Mouse (Mus musculus) fibroblast of lung, adult 2 months (primary cell): Measurements from ENCODE around the gene Fuom.

ENCODE experiments used
- DNase-seq: peaks from one replicate; pipeline ENCODE4 v3.0.0-alpha.2; 2011; ENCODE audit warnings: low read depth

The Fuom gene

DNA sequence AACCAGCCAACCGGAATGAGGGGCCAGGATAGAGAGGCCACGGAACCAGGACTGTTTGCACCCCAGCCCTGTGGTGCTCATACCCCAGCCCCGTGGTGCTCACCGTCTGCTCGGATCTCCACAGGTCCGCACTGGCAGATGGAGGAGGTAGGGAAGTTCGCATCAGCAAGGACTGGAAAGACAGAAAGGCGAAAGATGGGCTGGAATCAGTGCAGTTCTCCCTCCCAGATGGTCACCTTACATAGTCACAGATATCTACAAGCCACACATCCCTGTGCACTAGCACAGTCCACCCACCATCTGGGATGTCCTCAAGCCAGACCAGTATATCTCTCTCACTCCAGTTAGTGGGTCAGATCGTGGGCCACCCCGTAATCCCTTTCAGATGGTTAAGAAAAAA, 743 bp downstream of the Fuom start:
- no peak for DNase-seq

DNA sequence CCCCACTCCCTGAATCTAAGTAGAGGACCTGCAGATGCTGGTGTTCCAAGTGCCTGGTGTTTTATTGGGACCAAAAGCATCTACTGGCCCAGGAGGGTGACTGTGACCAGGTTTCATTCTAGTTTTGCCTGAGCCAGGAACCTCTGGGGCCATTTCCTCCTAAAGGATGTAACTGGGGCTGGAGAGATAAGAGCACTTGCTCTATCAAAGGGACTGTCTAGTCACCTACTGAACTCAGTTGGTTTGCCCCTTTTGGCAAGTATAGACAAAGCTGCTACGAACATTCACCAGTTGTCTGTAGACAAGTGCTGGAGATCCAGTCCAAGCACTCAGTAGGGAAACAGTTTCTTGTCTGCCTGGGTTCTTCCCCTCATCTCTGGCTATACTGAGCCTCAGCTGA, 3.8 kb downstream of the Fuom start:
- DNase-seq = no peak

DNA sequence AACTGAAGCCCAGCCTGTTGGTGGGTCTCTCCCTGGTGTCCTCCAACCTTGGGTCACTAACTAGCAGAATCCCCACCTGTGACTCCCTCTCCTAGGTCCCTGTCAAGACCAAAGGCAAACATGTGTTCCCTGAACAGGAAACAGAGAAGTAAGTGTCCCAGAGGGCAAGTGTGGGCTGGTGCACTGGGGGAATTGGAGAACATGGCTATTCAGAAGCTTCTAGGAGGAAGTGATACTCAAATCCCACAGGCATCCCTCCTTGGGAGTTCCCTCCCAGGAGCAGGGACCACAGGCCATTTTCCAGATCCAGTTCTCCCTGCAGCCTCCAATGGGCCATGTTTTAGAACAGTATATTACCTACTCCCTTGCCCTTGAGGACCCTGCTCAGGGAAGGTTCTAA, 6.2 kb downstream of the Fuom start:
- no peak for DNase-seq

DNA sequence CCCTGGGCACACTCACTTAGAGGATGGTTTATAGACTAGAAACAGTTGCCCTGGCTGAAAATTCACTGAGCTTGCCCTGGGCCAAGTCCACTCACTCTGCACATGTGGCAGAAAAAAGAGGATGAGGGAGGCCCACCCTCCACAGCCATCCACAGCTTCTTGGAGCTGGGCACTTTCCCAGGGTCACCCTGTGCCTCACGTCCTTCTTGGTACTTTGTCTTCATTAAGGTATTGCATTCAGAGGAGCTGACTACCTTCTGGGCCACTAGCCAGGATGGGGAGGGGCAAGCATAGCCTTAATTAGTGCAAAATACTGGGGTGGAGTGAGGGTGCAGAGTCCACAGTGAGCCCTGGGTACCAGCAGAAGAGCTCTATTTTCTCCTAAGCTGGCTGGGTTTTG, 6.7 kb downstream of the Fuom start:
- no peak for DNase-seq

DNA sequence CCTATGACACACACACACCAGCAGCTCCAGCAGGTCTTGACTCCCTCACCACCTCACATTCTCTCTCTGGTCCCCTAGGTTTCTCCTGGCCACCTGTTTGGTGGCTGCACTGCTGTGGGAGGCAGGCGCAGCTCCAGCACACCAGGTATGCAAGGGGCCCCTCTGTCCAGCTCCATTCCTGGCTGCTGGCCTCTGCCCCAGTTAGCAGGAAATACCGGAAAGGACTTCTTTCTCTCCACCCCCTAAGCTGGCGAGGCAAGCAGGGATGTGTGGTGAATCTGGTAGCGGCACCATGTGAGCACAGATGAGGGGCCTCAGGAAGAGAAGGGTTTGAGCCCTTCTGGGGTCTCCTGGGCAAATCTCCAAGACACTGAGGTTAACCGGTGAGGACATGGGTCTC, 7.3 kb downstream of the Fuom start:
- DNase-seq = no peak

DNA sequence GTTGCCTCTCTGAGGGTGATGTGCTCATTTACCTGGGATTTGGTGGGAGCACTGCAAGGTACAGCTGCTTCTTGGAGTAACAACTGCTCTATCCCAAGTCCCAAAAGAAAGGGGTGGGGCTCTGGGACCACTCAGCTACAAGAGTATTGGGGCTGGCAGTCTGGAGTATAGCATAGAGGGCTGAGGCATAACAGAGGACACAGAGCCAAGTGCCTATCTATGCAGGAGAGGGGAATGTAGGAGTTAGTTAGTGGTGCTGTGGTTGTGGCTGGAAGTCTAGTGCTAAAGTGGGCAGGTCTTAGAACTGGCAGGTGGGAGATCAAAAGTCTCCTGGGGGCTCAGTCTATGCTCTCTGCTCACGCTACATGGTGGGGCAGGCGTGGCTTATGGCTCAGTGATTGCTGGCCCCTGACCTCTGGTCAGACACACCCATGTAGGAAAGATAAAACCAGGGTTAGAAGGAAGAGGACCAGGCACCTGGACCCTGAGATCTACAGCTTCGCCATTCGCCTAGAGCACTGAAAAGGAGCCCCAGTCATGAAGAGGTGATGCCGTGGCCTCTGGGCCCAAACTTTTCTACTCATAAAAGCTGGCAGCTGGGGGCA, 9.2 kb downstream of the Fuom start, which contains the start of gene Prap1:
Gene Prap1 (plus strand): TSS at position 472 of the 605 bp plus-strand sequence.
- DNase-seq = no peak

DNA sequence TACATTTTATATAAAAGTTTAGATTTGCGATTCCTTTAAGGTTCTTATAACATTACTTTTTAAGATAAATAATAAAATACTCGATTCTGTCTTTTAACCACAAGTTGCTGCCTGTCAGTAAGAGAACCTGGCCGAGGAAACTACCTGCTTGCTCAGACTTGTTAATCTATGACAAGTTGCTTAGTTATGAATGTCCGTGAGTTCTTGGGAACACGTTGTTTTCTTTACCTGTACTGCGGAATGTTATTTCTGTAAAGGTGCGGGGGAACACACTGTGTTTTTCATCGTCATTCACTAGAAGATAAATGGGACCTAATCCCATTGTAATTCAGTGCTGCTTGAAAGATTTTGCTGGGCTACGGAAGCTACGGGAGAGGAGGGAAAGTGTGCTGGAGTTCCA, 11.6 kb downstream of the Fuom start:
- no peak for DNase-seq

DNA sequence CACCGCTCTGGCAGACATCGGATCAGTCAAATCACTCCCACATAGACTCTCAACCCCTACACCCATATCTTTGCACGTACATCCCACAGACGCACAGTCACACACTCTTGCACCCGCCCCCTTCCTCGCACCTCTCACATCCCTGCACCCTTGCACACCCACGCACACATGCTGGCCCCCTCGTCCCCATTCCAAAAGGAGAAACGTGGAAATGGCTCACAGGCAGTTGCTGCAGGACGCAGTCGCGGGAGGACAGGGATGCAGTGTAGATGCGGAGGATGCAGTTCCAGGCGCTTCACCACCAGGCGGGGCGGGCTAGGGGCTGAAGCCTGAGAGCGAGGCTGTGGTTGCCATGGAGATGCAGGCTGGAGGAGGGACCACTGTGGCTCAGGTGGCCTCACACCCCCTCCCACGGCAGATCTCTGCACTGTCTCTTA, 20.0 kb downstream of the Fuom start, which contains the start of gene Caly:
Gene Caly (minus strand): TSS at position 307 of the 437 bp plus-strand sequence.
- DNase-seq = no peak

DNA sequence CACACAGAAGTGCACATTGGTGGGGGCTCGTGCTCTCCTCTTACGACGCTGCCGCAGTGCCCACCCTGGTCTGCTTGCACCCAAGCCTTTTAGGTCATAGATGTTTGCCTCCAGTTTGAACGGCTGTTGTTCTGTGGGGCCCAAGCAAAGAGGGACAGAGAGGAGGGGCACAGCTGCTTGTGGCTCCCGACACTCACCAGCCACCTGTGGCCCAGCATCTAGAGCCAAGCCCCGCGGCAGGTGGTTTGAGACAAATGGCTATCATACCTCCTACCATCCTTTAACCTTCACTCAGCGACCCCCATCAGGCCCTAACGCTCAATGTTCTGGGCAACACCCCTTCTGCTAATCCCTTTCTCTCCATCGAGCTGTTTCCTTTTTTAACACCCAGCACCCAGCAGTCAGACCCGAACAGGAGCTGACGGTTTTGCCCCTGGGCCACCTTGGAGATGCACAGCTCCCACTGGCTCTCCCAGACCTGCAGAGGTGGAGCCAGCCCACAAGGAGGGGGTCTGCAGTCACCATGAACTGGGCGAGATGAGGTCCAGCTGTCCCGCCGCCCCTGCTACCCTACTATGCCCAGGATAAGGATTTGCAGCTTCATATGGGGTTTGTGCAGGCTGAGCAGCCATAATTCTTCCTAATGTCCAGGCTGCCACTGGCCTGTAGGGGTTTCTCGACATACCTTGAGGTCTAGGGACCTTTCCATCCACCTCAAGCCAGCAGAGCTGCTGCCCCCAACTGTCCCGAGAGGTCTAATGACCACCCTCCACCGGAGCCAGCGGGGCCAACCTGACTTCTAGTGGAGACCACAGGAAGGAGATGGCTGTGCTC, 20.6 kb downstream of the Fuom start:
- DNase-seq = no peak

DNA sequence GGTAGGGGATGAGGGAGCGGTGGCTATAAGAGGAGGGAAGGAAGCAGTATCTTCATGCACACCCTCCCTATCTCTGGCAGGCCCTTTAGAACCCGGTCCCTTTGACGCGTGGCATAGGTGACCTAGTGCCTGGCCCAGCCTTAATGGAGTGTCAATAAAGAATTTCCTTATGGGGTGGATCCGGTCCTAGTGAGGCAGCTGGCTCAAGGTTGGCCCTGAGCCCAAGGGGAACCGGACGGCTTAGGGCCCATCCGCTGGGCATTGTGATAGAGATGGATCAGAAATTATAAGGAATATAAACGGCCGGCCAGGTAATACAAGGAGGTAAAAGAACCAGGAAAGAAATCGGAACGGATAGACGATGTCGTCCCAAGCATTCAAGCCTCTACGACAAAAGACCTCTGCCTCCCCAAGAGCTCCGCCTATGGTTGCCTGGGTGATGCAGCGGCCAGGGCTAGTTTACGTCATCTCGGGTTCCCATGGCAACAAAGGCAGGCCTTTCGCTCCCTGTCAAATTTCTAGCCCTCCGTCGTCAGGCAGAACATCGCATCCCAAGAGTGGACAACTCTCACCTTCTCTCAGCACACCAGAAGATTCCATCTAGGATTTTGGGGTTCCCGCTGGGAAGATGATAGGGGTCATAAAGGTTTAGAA, 21.6 kb downstream of the Fuom start:
- peak; percentile 31 for DNase-seq

DNA sequence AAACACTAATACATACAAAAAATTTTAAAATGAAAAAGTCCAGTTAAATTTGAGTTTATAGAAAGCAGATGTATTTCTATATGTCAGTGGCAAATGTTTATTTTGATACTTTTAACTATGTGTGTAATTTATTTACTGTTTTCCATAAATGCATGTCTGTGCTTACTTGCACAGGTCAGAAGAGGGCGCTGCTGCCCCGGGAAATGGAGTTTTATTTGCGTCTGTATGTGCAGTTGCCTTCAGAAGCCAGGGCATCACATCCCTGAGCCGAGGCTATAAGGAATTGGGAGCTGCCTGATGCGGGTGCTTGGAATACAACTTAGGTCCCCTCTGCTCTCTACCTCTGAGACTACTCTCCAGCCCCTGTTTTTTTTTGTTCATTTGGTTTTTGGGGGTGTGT, 23.5 kb downstream of the Fuom start:
- peak; percentile 49 for DNase-seq

DNA sequence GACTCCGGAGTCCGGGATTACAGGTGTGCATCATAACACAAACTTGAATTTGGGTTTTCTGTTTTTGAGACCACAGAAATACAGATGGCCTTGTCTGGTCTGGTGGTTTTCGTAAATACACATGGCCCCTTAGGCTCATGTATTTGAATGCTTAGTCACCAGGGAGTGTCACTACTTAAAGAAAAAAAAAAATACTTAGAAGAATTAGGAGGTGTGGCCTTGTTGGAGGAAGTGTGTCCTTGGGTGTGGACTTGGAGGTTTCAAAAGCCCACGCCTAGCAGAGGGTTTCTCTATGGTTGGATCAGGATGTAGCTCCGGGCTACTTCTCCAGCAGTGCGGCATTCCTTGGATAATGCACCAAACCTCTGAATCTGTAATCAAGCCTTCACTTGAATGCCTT, 24.5 kb downstream of the Fuom start:
- no peak for DNase-seq

DNA sequence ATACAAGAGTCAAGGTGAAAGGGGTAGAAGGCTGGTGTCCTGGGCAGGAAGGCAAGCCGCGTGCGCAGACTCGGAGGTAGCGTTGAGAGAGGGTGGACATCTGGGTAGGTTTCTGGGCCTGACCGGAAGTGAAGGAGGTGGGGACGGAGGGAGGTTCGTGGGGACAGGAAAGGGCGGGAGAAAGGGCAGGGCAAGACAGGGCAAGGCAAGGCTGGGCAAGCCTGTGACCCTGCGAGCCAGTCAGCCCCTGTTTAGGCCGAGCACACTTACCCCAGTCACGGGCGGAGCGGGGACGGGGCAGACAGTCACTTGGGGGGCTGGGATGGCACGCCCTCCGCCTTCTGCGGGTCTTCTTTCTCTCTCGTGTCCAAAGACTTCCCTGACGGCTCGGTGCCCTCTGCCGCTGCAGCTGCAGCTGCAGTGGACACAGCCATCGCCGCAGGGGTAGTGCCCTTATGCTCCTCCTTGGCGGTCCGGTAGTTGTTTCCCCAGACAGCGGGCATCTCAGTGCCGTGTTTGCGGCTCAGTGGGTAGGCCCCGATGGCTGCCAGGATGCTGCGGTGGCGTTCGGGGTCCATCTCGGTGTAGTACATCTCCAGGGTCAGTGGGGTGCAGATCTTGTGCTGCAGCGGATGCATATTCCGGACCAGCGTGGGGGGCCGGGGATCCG, 32.1 kb downstream of the Fuom start:
- no peak for DNase-seq

DNA sequence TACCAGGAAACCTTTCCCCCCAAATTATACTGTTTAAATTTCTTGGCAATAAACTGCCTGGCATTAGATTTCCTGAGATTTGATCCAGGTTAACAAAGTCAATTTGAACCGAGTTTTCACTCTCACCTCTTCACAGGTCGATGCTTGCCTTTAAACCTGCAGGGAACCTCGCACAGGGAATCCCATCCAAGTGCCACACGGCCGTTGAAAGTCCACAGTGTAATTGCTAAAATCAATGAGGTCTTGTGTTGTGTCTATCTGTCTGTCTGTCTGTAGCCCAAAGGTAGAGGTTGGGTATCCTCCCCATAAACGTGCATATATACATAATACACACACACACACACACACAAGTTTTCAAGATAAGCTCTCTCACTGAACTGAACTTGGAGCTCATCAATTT, 34.8 kb downstream of the Fuom start:
- no peak for DNase-seq

DNA sequence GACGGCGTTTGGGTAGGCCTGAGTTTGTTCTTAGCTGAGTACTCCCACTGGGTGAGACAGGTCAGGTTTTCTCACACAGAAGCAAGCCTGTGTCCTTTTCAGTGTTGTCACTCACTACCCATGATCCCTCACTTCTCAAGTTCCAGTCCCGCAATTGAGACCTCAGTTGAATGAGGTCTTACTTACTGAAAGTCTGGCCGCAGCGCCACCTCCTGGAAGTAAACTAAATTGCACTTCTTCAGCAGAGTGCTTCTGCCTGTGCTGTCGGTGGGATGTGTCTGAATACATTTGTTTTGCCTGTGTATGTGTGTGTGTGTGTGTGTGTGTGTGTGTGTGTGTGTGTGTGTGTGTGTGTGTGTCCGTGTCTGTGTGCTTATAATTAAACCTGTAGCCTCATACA, 39.1 kb downstream of the Fuom start:
- DNase-seq = no peak

DNA sequence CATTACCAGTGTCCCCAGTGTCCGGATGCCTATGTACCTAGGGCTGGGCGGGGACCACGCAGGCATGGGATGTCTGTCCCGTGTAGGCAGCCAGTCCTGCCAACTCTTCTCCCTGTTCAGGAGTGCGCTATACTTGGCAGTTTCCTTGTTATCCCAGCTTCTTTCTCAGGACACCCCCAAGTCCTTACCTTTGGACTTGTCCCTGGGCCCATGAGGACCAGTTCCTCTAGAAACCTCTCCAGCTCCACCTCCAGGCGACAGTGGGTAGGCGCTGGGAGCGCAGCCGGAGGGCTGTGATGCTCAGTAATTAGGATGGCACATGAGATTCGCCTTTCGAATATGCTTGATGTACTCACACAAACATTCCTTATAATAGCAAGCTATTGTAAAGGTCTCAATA, 39.9 kb downstream of the Fuom start:
- DNase-seq = no peak

DNA sequence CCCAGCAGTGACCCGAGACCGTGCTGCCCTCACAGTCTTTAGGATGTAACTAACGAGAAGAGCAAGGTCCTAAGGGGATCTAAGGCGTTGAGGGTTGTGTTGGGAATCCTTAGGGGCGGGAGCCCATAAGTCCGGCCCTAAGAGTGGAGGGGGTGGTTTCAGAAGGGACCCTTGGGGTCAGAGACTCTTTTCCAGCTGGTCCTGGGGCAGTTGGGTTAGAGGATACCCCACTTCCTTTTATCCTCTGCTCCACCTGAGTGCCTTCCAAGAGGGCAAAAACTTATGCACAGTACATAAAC, 40.5 kb downstream of the Fuom start:
- DNase-seq = no peak

DNA sequence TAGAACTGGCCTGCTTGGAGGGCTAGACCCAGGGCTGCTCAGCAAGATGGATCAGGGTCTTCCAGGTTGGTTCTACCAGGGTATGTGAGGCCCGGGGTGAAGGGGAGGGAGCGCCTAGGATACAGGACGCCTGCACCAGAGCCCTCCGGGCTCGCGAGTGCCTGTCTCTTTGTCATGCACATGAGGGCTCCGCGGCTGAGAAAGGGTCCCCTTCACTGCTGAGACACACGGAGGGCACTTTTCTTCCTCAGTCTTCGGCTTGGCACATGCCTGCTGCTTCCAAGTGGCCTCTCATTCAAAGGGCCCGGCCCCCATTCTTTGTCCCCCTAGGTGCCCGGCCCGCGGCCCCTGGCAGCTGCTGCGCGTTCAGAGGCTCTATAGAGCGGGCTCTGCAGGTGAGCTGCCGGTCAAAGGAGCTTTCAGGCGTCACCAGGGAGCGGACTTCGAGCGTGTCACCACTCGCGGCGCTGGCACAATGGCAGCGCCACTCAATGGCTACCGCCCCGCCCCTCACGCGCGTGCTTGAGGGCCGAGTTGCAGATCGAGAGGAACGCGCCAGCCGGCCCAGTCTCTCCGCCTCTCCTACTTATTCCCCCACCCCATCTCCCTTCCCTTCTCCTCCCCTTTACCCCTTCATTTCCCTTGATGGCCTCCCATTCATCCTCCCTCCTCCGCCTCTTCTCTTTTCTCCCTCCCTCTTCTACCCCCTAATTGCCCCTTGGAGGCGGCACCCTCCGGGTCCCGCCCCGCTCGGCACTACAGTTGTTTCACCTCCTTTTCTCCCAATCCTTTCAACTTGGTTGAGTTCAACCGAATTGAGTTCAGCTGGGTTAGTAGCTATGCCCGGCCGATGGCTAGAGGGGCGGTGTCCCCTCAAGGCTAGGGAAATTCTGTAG, 41.1 kb downstream of the Fuom start:
- DNase-seq = no peak

DNA sequence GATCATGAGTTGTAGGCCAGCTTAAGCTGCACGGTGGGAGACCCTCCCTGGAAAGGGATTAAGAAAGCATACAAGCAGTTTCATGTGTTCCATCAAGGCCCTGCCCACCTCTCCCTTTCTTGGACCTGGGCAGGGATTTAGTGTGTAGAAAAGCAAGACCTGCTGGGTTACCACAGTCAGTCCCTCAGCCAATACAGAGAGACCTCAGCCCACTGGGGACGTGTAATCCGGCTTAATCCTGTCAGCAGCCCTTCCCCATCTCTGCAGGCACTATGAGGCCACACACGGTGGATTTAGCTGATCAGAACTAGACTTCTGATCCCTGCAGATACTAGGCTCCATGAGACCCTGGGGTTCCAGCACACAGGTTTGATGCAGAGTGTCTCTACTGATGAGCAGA, 42.6 kb downstream of the Fuom start:
- no peak for DNase-seq

DNA sequence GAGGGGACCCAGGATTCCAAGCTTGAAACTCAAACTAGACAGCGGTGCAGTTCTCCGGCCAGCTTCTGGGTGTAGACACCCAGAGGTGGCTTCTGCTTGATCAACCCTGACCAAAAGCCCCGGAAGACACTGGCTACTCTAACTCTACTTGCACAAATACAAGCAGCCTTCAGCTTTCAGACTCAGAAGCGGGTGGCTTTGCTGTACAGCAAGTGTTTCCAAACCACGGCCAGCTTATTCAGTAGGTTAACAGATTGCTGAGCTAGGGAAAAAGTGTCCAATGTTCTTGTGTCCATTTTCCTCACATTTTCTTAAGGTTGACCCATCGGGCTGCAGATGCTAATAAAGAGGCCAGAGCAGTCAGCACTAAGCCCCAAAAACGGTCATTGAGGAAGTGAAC, 43.7 kb downstream of the Fuom start:
- no peak for DNase-seq
